Mouse (Mus musculus): ENCODE measurements at regions not wholly inside any gene's neighbourhood (a gene's known extent, or its start where the extent isn't known, plus 50 kb on each side); places are given as distances from the start of the nearest gene placed in this dataset.

DNA sequence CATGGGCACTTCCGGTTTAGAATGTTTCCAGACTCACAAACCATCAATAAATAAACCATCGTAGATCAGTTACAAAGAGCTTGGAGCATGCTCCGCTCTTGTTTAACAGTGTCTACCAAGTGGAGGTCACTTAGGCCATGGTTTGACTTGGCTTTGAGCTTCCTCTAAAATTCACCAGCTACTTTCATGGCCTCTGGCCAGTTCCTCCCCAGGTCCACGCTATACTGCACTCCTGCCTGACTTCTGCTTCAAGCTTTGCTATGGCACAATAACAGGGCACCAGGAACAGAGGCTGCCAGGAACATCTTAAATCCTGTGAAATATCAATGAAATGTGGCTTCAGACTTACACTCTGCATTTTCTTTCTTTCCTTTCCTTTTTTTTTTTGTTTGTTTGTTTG lies 71.2 kb downstream of the P2ry1 start:
- TF ChIP-seq CTCF (IDR thresholded peaks at IDR 0.05; ENCODE audit: extremely low read depth, insufficient read depth, insufficient read length, insufficient replicate concordance): no peak
- no peak for TF ChIP-seq POLR2A (IDR thresholded peaks at IDR 0.05; ENCODE audit: low read depth, low read length)
